8 mouse cellular contexts compared by ENCODE assay signal in the genomic region with DNA sequence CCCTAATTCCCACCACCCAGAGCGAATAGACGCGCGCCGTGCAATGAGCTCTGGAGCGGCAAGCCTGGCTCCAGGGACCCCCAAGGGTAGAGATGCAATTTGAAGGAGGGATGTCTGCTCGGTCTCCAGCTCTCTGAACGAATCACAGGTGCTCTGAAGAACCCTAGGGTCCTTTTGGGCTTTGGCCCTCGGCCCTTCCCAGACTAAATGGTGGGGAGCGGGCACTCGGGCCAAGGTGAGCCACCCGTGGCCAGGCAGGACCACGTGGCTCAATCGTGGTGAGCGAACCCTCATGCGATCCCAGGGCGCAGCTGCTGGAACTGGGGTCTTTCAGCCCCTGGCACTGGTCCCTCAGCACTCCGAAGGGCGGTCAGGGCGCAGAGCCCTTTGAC. TPM values are rescaled to one million over a fixed set of nuclear protein-coding genes. Genes with fewer than 3 reads are reported as not detected.
DNase-seq lines count a peak whose midpoint lies in the region; ATAC-seq lines count a peak whose summit lies in the region.

No protein-coding gene starts in this region.

- WGBS in lung, embryonic 16.5 days, result 1% methylated on average over 20 of the region's 20 CpGs
- WGBS in forebrain, embryonic 16.5 days, result under 1% methylated on average over 20 of the region's 20 CpGs
- 2% methylated on average over 20 of the region's 20 CpGs for WGBS in liver, embryonic 12.5 days (ENCODE audit: insufficient replicate concordance)
- 1% methylated on average over 20 of the region's 20 CpGs for WGBS in stomach, embryonic 16.5 days

- peak overlapping the region; percentile 78 for H3K4me3 ChIP-seq in lung, embryonic 16.5 days (ENCODE audit: low read length)
- H3K4me3 ChIP-seq in forebrain, embryonic 16.5 days (replicated peaks; ENCODE audit: low read length), result peak overlapping the region; percentile 51
- H3K4me3 ChIP-seq in liver, embryonic 12.5 days, result peak overlapping the region; percentile 35
- peak overlapping the region; percentile 62 for H3K4me3 ChIP-seq in stomach, embryonic 16.5 days (replicated peaks; ENCODE audit: low read length)

- H3K27ac ChIP-seq in lung, embryonic 16.5 days (ENCODE audit: low read length), result peak overlapping the region; percentile 99
- no peak overlapping the region for H3K27ac ChIP-seq in forebrain, embryonic 16.5 days (ENCODE audit: low read length)
- H3K27ac ChIP-seq in liver, embryonic 12.5 days, result peak overlapping the region; percentile 68; the same call in 1 of the 2 replicates
- no peak overlapping the region for H3K27ac ChIP-seq in stomach, embryonic 16.5 days (ENCODE audit: low read length)

- H3K27me3 ChIP-seq in lung, embryonic 16.5 days (ENCODE audit: control insufficient read depth, insufficient read depth, low read depth, low read length), result peaks cover 4% of the 10 kb centered on the region
- peaks cover 40% of the 10 kb centered on the region for H3K27me3 ChIP-seq in forebrain, embryonic 16.5 days (replicated peaks; ENCODE audit: control insufficient read depth, insufficient read depth, low read length)
- H3K27me3 ChIP-seq in liver, embryonic 12.5 days (replicated peaks), result peaks cover 77% of the 10 kb centered on the region
- no peaks in the 10 kb centered on the region for H3K27me3 ChIP-seq in stomach, embryonic 16.5 days (ENCODE audit: control insufficient read depth, insufficient read depth, low read length)

- no peaks in the 10 kb centered on the region for H3K36me3 ChIP-seq in lung, embryonic 16.5 days (ENCODE audit: control insufficient read depth, insufficient read depth, low read length)
- H3K36me3 ChIP-seq in forebrain, embryonic 16.5 days (ENCODE audit: control insufficient read depth, insufficient read depth), result no peaks in the 10 kb centered on the region
- no peaks in the 10 kb centered on the region for H3K36me3 ChIP-seq in liver, embryonic 12.5 days
- no peaks in the 10 kb centered on the region for H3K36me3 ChIP-seq in stomach, embryonic 16.5 days (ENCODE audit: control insufficient read depth, insufficient read depth, low read length)

- H3K9me3 ChIP-seq in lung, embryonic 16.5 days (ENCODE audit: control insufficient read depth, low read length), result no peaks in the 10 kb centered on the region
- H3K9me3 ChIP-seq in forebrain, embryonic 16.5 days (ENCODE audit: control insufficient read depth, low read length), result no peaks in the 10 kb centered on the region
- H3K9me3 ChIP-seq in liver, embryonic 12.5 days (replicated peaks), result no peaks in the 10 kb centered on the region
- no peaks in the 10 kb centered on the region for H3K9me3 ChIP-seq in stomach, embryonic 16.5 days (replicated peaks; ENCODE audit: control insufficient read depth, low read length)

- H3K4me1 ChIP-seq in lung, embryonic 16.5 days (replicated peaks; ENCODE audit: control insufficient read depth, insufficient read depth, low read length), result peaks cover 17% of the 10 kb centered on the region
- peaks cover 57% of the 10 kb centered on the region for H3K4me1 ChIP-seq in forebrain, embryonic 16.5 days (replicated peaks; ENCODE audit: control insufficient read depth, insufficient read depth, low read length)
- H3K4me1 ChIP-seq in liver, embryonic 12.5 days, result peaks cover 21% of the 10 kb centered on the region
- peaks cover 24% of the 10 kb centered on the region for H3K4me1 ChIP-seq in stomach, embryonic 16.5 days (ENCODE audit: control insufficient read depth, insufficient read depth, low read length)

- peak overlapping the region; percentile 93 for H3K4me2 ChIP-seq in lung, embryonic 16.5 days (ENCODE audit: low read depth, low read length)
- peak overlapping the region; percentile 92 for H3K4me2 ChIP-seq in forebrain, embryonic 16.5 days (ENCODE audit: low read length)
- H3K4me2 ChIP-seq in liver, embryonic 12.5 days, result peak overlapping the region; percentile 61
- H3K4me2 ChIP-seq in stomach, embryonic 16.5 days (ENCODE audit: low read depth, low read length), result peak overlapping the region; percentile 98

- H3K9ac ChIP-seq in lung, embryonic 16.5 days (ENCODE audit: low read length), result peak overlapping the region; percentile 51
- H3K9ac ChIP-seq in forebrain, embryonic 16.5 days (replicated peaks; ENCODE audit: low read depth, low read length), result peak overlapping the region; percentile 53
- H3K9ac ChIP-seq in liver, embryonic 12.5 days, result peak overlapping the region; percentile 44; the same call in 1 of the 2 replicates
- H3K9ac ChIP-seq in stomach, embryonic 16.5 days (ENCODE audit: low read length), result peak overlapping the region; percentile 65

- no peak for ATAC-seq in lung, embryonic 16.5 days (ENCODE audit: low read depth)
- no peak for ATAC-seq in forebrain, embryonic 16.5 days
- no peak for ATAC-seq in liver, embryonic 12.5 days
- no peak for ATAC-seq in stomach, embryonic 16.5 days (ENCODE audit: insufficient read depth, low FRiP score)

- no peak for DNase-seq in lung, postnatal 36 days
- DNase-seq in thymus, postnatal 10 days (ENCODE audit: low spot score in 2 of 2), result no peak
- DNase-seq in layer of hippocampus, adult 8-10 months (ENCODE audit: low spot score in 2 of 2), result no peak
- DNase-seq in c-Kit-positive CD71-positive TER-119-positive erythroid progenitor cells, embryonic 14.5 days (ENCODE audit: low spot score), result no peak

RNA-seq across cellular contexts. Expression of gene Ccnd1, which starts 3.0 kb away (rescaled TPM):
- 92.5 and 122 TPM in 2 replicates for polyA plus RNA-seq in lung, embryonic 16.5 days (2015; fragmentation: Nextera tagmentation; extraction: Ambion mirVana)
- polyA plus RNA-seq in forebrain, embryonic 16.5 days (2015; fragmentation: Nextera tagmentation; extraction: Ambion mirVana), result 31.4 and 40.7 TPM in 2 replicates
- 46.0 and 47.1 TPM in 2 replicates for polyA plus RNA-seq in liver, embryonic 12.5 days (2016; fragmentation: Nextera tagmentation; extraction: Ambion mirVana)
- 59.0 and 65.4 TPM in 2 replicates for polyA plus RNA-seq in stomach, embryonic 16.5 days (2015; fragmentation: Nextera tagmentation; extraction: Ambion mirVana)
- total RNA-seq in layer of hippocampus, adult 8-10 months (2022), result 10 to 100 TPM; 41.8 to 55.1 (median 48.8) TPM

RNA-seq across cellular contexts. Expression of gene LTO1, which starts 27.8 kb away (rescaled TPM):
- polyA plus RNA-seq in lung, embryonic 16.5 days (2015; fragmentation: Nextera tagmentation; extraction: Ambion mirVana), result 28.2 and 29.1 TPM in 2 replicates
- polyA plus RNA-seq in forebrain, embryonic 16.5 days (2015; fragmentation: Nextera tagmentation; extraction: Ambion mirVana), result 36.7 and 42.8 TPM in 2 replicates
- polyA plus RNA-seq in liver, embryonic 12.5 days (2016; fragmentation: Nextera tagmentation; extraction: Ambion mirVana), result 11.6 and 12.8 TPM in 2 replicates
- polyA plus RNA-seq in stomach, embryonic 16.5 days (2015; fragmentation: Nextera tagmentation; extraction: Ambion mirVana), result 27.9 and 28.6 TPM in 2 replicates
- total RNA-seq in layer of hippocampus, adult 8-10 months (2022), result 10 to 100 TPM; 25.4 to 28.8 (median 26.5) TPM

RNA-seq across cellular contexts. Expression of gene Fgf15, which starts 46.4 kb away (rescaled TPM):
- polyA plus RNA-seq in lung, embryonic 16.5 days (2015; fragmentation: Nextera tagmentation; extraction: Ambion mirVana), result not detected in 2 replicates
- polyA plus RNA-seq in forebrain, embryonic 16.5 days (2015; fragmentation: Nextera tagmentation; extraction: Ambion mirVana), result 11.6 and 19.7 TPM in 2 replicates
- polyA plus RNA-seq in liver, embryonic 12.5 days (2016; fragmentation: Nextera tagmentation; extraction: Ambion mirVana), result not detected in 2 replicates
- polyA plus RNA-seq in stomach, embryonic 16.5 days (2015; fragmentation: Nextera tagmentation; extraction: Ambion mirVana), result not detected in 2 replicates
- not detected for total RNA-seq in layer of hippocampus, adult 8-10 months (2022)

Comparison
In these comparisons a context has a peak if more than half of its experiments do, and no peak if none do; other contexts are left out.
1. H3K27ac ChIP-seq: peak in lung, embryonic 16.5 days (single experiment) and liver, embryonic 12.5 days (single experiment); none in forebrain, embryonic 16.5 days (single experiment) and stomach, embryonic 16.5 days (single experiment).
2. RNA of gene Fgf15, which starts 46.4 kb away (polyA plus RNA-seq): 11.6 to 19.7 TPM in forebrain, embryonic 16.5 days; not detected in stomach, embryonic 16.5 days, not detected in liver, embryonic 12.5 days and not detected in lung, embryonic 16.5 days; every median in the first group is over 10 times any median in the second.
3. Peak in every context shown above with its lines, with median percentiles within 50 percentile points of each other: H3K4me2 ChIP-seq, H3K4me3 ChIP-seq and H3K9ac ChIP-seq.